Mouse (Mus musculus) limb, embryonic 10.5 days (tissue): ENCODE data around the gene Lama5. TPM values are rescaled to one million over a fixed set of nuclear protein-coding genes. Genes with fewer than 3 reads are reported as not detected.
"Not testable (repeated sequence)": the region's sequence is repeated elsewhere in the genome, so short reads cannot be mapped to it uniquely, and the experiment has no call there.

ENCODE experiments used
- DNase-seq: peaks from one replicate; pipeline ENCODE4 v3.0.0-alpha.2; 2017; ENCODE audit warnings: low spot score
- H3K27ac ChIP-seq: fragments of 300-500 bp; sonication (generic); 2 replicates; pipeline ENCODE4 v1.5.1; 2016; ENCODE audit warnings: mild to moderate bottlenecking
- H3K27me3 ChIP-seq: fragments of 300-500 bp; sonication (generic); 2 replicates; pipeline ENCODE4 v1.6.1; 2016; ENCODE audit warnings: low read depth, mild to moderate bottlenecking; ENCODE audit not compliant: poor library complexity, severe bottlenecking
- H3K36me3 ChIP-seq: fragments of 300-500 bp; sonication (generic); 2 replicates; pipeline ENCODE4 v1.6.1; 2016; ENCODE audit warnings: mild to moderate bottlenecking, moderate library complexity
- H3K4me1 ChIP-seq: fragments of 300-500 bp; sonication (generic); 2 replicates; pipeline ENCODE4 v1.6.1; 2016
- H3K4me3 ChIP-seq: fragments of 300-500 bp; sonication (generic); 2 replicates; pipeline ENCODE4 v1.5.1; 2016; ENCODE audit warnings: mild to moderate bottlenecking, moderate library complexity
- H3K9me3 ChIP-seq: fragments of 300-500 bp; sonication (generic); replicated peaks from 2 replicates; pipeline ENCODE4 v1.6.1; 2016; ENCODE audit warnings: mild to moderate bottlenecking
- WGBS: fragments of 180-500 bp; shearing (Covaris S2); methylation state at CpG from one replicate; pipeline ENCODE4 v1.1.7; 2016; 5-methylcytosine and 5-hydroxymethylcytosine counted together
- polyA plus RNA-seq: library from polyadenylated mRNA; unstranded; fragments of >200 nt; fragmentation: Nextera tagmentation; extraction: Ambion mirVana; gene quantifications from 2 replicates; pipeline ENCODE4 v1.2.1, GENCODE M21; 2016

Lama5 gene
- polyA plus RNA-seq, 1 experiment from 2014 or later, result 18.2 TPM

GRCm38 (mm10) chr2:180200681-180201080, 25.0 kb downstream of the Lama5 start:
- no peak overlapping the region for H3K4me3 ChIP-seq
- DNase-seq, result no peak
- peaks cover 8% of the 10 kb centered on the region; the same call in 1 of the 2 replicates for H3K36me3 ChIP-seq
- no peak overlapping the region for H3K27ac ChIP-seq
- 87% methylated on average over 11 of the region's 11 CpGs for WGBS
- H3K4me1 ChIP-seq, result peaks cover 14% of the 10 kb centered on the region
- no peaks in the 10 kb centered on the region for H3K9me3 ChIP-seq
- H3K27me3 ChIP-seq, result no peaks in the 10 kb centered on the region

DNA sequence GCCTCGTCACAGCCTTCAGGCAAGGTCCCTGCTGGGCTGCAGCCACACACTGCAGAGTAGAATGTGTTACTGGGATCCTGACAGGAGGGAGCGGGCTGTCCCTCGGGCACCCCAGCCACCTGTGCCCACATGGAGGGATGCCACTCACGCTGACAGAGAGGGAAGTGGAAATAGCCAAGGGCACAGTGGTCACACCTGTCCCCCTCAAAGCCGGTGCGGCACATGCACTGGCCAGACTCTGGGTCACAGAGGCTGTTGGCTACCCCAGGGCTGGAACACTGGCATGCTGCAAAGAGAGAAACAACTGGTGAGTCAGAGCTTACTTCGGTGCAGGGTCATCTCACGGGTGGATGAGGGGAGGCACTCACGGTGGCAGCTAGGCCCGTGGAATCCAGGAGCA, 26.9 kb downstream of the Lama5 start:
- WGBS, result 92% methylated on average over 10 of the region's 10 CpGs
- Histone ChIP-seq H3K27ac (no peak overlapping the region), H3K27me3 (no peaks in the 10 kb centered on the region), H3K4me1 (peaks cover 5% of the 10 kb centered on the region; the same call in 1 of the 2 replicates), H3K9me3 (no peaks in the 10 kb centered on the region), H3K36me3 (peaks cover 16% of the 10 kb centered on the region), H3K4me3 (no peak overlapping the region)
- DNase-seq, result no peak

DNA sequence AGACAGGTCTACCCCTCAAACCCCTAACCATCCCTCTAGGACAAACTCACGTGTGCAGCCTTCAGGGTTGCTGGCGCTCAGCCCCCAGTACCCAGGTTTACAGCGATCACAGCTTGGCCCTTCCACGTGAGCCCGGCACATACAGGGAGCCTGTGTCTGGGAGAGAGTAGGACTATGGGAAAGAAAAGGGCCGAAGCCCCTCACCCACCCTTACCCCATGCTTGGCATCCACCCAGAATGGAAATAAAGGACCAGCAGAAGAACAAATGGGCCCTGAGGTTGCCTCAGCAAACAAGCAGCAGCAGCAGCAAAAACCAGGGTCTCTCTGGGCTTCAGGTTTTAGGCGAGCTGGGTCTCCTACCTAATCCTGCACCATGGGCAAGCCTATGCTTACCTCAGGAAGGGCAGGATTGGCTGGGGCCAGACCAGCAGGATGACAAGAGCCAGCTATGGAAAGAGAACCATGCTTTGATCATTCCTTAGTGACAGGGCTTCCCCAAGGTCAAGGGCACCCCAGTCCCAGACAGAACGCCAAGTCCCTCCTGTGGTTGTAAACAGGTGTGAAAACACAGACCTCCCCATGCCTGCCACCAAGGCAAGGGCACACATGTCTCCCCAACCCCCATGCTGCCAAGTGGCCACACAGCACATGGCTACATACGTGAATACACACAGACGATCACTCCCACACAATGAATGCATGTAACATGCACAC, 28.2 kb downstream of the Lama5 start:
- no peak for DNase-seq
- Histone ChIP-seq H3K36me3 (peaks cover 19% of the 10 kb centered on the region), H3K27ac (no peak overlapping the region), H3K9me3 (no peaks in the 10 kb centered on the region), H3K27me3 (no peaks in the 10 kb centered on the region), H3K4me3 (no peak overlapping the region), H3K4me1 (peaks cover 5% of the 10 kb centered on the region; the same call in 1 of the 2 replicates)
- WGBS, result 92% methylated on average over 10 of the region's 10 CpGs

- Histone ChIP-seq H3K9me3 (no peaks in the 10 kb centered on the region), H3K4me1 (peaks cover 9% of the 10 kb centered on the region), H3K4me3 (no peak overlapping the region), H3K36me3 (peaks cover 20% of the 10 kb centered on the region), H3K27ac (no peak overlapping the region), H3K27me3 (no peaks in the 10 kb centered on the region)
- no peak for DNase-seq
- 76% methylated on average over 10 of the region's 12 CpGs for WGBS
These were observed 28.9 kb downstream of the Lama5 start for GRCm38 (mm10) chr2:180196610-180197322.

- peaks cover 29% of the 10 kb centered on the region for H3K36me3 ChIP-seq
- peaks cover 20% of the 10 kb centered on the region for H3K4me1 ChIP-seq
- H3K27me3 ChIP-seq, result no peaks in the 10 kb centered on the region
- no peak for DNase-seq
- WGBS, result 93% methylated on average over 11 of the region's 11 CpGs
- no peak overlapping the region for H3K27ac ChIP-seq
- no peaks in the 10 kb centered on the region for H3K9me3 ChIP-seq
- no peak overlapping the region for H3K4me3 ChIP-seq
These were observed 38.3 kb downstream of the Lama5 start for GRCm38 (mm10) chr2:180187362-180187761.

GRCm38 (mm10) chr2:180185686-180186085, 40.0 kb downstream of the Lama5 start:
- Histone ChIP-seq H3K4me1 (peaks cover 12% of the 10 kb centered on the region), H3K36me3 (peaks cover 33% of the 10 kb centered on the region), H3K4me3 (no peak overlapping the region), H3K9me3 (no peaks in the 10 kb centered on the region), H3K27me3 (no peaks in the 10 kb centered on the region), H3K27ac (0 out of 2 replicates have a peak overlapping the region, but pooled peaks have one; percentile 19)
- no peak for DNase-seq
- WGBS, result 95% methylated on average over 14 of the region's 14 CpGs

DNA sequence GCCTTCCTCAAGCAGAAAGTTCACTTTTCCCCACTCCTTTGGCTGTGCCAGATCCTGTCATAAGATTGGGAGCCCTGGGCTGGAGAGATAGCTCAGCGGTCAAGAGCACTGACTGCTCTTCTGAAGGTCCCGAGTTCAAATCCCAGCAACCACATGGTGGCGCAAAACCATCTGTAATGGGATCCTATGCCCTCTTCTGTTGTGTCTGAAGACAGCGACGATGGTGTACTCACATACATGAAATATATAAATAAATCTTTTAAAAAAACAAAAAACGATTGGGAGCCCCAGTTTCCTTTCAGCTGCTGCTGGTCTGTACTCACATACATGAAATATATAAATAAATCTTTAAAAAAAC, 40.9 kb downstream of the Lama5 start:
- no peak overlapping the region for H3K4me3 ChIP-seq
- no peak for DNase-seq
- H3K4me1 ChIP-seq, result peaks cover 12% of the 10 kb centered on the region
- WGBS, result 92% methylated on average over 6 of the region's 6 CpGs
- no peak overlapping the region for H3K27ac ChIP-seq
- H3K36me3 ChIP-seq, result peaks cover 36% of the 10 kb centered on the region
- H3K27me3 ChIP-seq, result no peaks in the 10 kb centered on the region
- no peaks in the 10 kb centered on the region for H3K9me3 ChIP-seq

DNA sequence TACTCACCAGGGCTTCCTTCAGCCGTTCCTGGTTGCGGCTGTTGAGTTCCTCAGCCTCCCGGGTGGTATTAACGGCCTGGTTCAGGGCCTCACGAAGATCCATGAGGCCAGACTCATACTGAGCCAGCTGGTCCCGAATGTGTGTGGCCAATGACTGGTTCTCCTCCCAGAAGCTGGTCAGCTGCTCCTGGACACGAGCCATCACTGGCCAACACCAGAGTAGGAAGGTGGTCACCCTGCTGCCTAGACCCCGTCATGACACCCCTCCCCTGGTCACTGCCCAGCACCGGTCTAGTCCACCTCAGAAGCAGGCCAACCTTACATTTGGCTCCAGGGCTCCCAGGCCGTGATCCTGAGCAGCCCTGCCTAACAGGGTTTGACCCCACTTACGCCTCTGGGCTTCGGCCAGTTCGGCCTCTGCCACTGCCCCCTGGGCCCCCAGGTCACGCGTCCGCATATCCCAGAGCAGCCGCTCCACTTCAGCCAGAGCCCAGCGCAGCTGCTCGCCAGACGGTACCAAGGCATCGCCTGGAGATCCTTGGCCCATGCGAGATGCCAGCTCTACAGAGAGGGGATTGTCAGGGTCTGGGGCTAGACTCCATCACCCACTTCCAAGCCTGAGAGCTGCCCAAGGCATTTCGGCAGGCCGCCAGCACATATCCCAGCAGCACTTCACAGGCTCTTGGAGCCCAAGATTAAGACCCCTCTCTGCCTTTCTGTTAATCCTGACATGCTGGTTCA, 41.5 kb downstream of the Lama5 start:
- 87% methylated on average over 24 of the region's 24 CpGs for WGBS
- Histone ChIP-seq H3K27me3 (no peaks in the 10 kb centered on the region), H3K36me3 (peaks cover 40% of the 10 kb centered on the region), H3K27ac (no peak overlapping the region), H3K4me1 (peaks cover 12% of the 10 kb centered on the region), H3K9me3 (no peaks in the 10 kb centered on the region), H3K4me3 (no peak overlapping the region)
- DNase-seq, result no peak

DNA sequence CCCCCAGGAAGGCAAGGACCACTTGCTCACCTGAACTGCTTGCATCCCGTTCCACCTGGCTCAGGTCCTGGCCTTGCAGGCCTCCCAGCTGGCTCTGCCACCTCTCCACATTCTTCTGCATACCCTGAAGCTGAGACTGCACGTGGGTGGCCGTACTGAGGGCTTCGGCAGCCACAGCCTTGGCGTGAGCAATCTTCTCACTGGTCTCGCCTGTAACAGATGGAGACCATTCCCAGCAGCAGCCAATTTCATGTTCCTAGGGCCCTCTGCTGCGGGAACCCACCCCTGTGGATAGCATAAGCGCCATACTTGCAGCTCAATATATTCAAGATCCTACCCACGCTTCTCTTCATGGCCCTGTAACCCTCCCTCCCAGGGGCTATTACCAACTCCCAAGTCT, 44.1 kb downstream of the Lama5 start:
- no peaks in the 10 kb centered on the region for H3K9me3 ChIP-seq
- no peaks in the 10 kb centered on the region for H3K27me3 ChIP-seq
- H3K36me3 ChIP-seq, result peaks cover 57% of the 10 kb centered on the region
- H3K4me1 ChIP-seq, result peaks cover 11% of the 10 kb centered on the region
- 90% methylated on average over 9 of the region's 9 CpGs for WGBS
- no peak overlapping the region for H3K27ac ChIP-seq
- no peak for DNase-seq
- H3K4me3 ChIP-seq, result no peak overlapping the region

- H3K4me1 ChIP-seq, result peaks cover 21% of the 10 kb centered on the region
- 89% methylated on average over 7 of the region's 7 CpGs for WGBS
- no peak overlapping the region for H3K4me3 ChIP-seq
- H3K27ac ChIP-seq, result no peak overlapping the region
- no peaks in the 10 kb centered on the region for H3K27me3 ChIP-seq
- no peaks in the 10 kb centered on the region for H3K9me3 ChIP-seq
- peaks cover 81% of the 10 kb centered on the region for H3K36me3 ChIP-seq
- no peak for DNase-seq
These were observed 49.9 kb downstream of the Lama5 start for GRCm38 (mm10) chr2:180175725-180176124.

DNA sequence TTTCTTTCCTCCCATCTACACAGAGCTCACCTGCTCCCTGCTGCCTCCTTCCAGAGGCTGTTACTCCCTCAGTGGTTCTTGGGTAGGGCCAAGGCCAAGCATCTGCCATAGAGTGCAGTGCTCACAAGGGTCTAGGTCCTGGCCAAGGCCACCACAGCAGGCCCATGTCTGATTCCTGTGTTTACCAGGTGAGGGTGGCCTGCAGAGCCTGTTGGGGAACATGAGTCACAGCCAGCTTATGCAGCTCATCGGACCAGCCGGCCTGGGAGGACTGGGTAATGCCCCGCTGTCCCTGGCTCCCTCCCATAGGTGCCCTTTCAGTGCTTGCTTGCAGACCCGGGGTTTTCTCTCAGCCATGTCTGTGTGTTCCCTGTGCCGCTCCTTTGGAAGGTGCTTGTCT, 51.5 kb downstream of the Lama5 start:
- whole genome bisulfite sequencing, result 95% methylated on average over 5 of the region's 5 CpGs
- peaks cover 64% of the 10 kb centered on the region for H3K36me3 ChIP-seq
- DNase-seq, result no peak

GRCm38 (mm10) chr2:180173711-180174110, 51.9 kb downstream of the Lama5 start:
- 0 out of 2 replicates have a peak overlapping the region, but pooled peaks have one; percentile 97 for H3K4me3 ChIP-seq
- peaks cover 23% of the 10 kb centered on the region for H3K4me1 ChIP-seq
- H3K9me3 ChIP-seq, H3K27ac ChIP-seq, DNase-seq, H3K27me3 ChIP-seq: not testable (repeated sequence)
- WGBS, result 93% methylated on average over 8 of the region's 8 CpGs
- H3K36me3 ChIP-seq, result peaks cover 60% of the 10 kb centered on the region

More for the DNA sequence above, 51.5 kb downstream of the Lama5 start:
- no peak overlapping the region for H3K4me3 ChIP-seq
- H3K4me1 ChIP-seq, result peaks cover 23% of the 10 kb centered on the region
- H3K27me3 ChIP-seq, result no peaks in the 10 kb centered on the region
- no peaks in the 10 kb centered on the region for H3K9me3 ChIP-seq
- no peak overlapping the region for H3K27ac ChIP-seq

DNA sequence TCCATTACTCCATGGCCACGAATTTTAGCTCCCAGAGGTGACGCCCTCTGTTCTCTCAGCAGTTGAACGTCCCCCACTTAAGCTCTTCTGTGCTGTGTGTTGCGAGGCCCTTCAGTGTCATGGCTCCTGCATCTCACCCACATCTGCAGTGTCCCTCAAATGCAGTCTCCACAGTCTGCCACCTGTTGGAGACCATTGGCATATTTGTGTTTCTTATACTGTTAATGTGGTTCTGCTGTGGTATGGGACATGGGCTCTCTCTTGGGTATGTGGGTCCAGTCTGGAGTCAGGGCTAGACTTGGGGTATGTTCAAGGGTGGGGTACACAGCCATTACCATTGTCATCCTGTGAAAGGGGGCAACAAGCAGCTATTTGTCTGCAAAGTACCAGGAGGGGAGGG, 52.5 kb downstream of the Lama5 start:
- WGBS, result 85% methylated on average over 4 of the region's 4 CpGs
- H3K4me3 ChIP-seq, result peak overlapping the region; percentile 97
- H3K27me3 ChIP-seq, result no peaks in the 10 kb centered on the region
- H3K36me3 ChIP-seq, result peaks cover 55% of the 10 kb centered on the region
- H3K4me1 ChIP-seq, result peaks cover 23% of the 10 kb centered on the region
- no peaks in the 10 kb centered on the region for H3K9me3 ChIP-seq
- DNase-seq, result no peak
- no peak overlapping the region for H3K27ac ChIP-seq
